Mouse (Mus musculus): ENCODE data around the gene Cacna1b.

Gene Cacna1b

GRCm38 (mm10) chr2:24646452-24647146, 116.4 kb downstream of the Cacna1b start:
- DNase-seq, result no peak

GRCm38 (mm10) chr2:24642834-24643233, 120.1 kb downstream of the Cacna1b start:
- DNase-seq, result no peak

- DNase-seq, result no peak
These were observed 124.6 kb downstream of the Cacna1b start for GRCm38 (mm10) chr2:24638102-24638954.

- no peak for DNase-seq
These were observed 129.3 kb downstream of the Cacna1b start for GRCm38 (mm10) chr2:24633645-24634044.

- no peak for DNase-seq
These were observed 145.8 kb downstream of the Cacna1b start for GRCm38 (mm10) chr2:24617141-24617540.

GRCm38 (mm10) chr2:24609789-24610188, 153.2 kb downstream of the Cacna1b start:
- DNase-seq, result no peak

GRCm38 (mm10) chr2:24608765-24609138, 154.2 kb downstream of the Cacna1b start:
- DNase-seq, result no peak

- DNase-seq, result no peak
These were observed 154.8 kb downstream of the Cacna1b start for GRCm38 (mm10) chr2:24607905-24608764.

GRCm38 (mm10) chr2:24606531-24606930, 156.4 kb downstream of the Cacna1b start:
- DNase-seq, result no peak

- no peak for DNase-seq
These were observed 157.9 kb downstream of the Cacna1b start for GRCm38 (mm10) chr2:24605096-24605495.

GRCm38 (mm10) chr2:24589426-24589825, 173.5 kb downstream of the Cacna1b start:
- DNase-seq, result no peak

- no peak for DNase-seq
These were observed 175.0 kb downstream of the Cacna1b start for GRCm38 (mm10) chr2:24587999-24588398.

GRCm38 (mm10) chr2:24574616-24575015, 188.3 kb downstream of the Cacna1b start:
- peak in 1 of 2 experiments; percentile 9 for DNase-seq

GRCm38 (mm10) chr2:24570917-24571316, 192.0 kb downstream of the Cacna1b start:
- no peak for DNase-seq

GRCm38 (mm10) chr2:24568555-24568954, 194.4 kb downstream of the Cacna1b start:
- DNase-seq, result no peak

GRCm38 (mm10) chr2:24562547-24563290, 200.2 kb downstream of the Cacna1b start:
- no peak for DNase-seq

GRCm38 (mm10) chr2:24561946-24562345, 201.0 kb downstream of the Cacna1b start:
- DNase-seq, result no peak

- DNase-seq, result no peak
These were observed 202.8 kb downstream of the Cacna1b start for GRCm38 (mm10) chr2:24560201-24560600.

GRCm38 (mm10) chr2:24556347-24556746, 206.6 kb downstream of the Cacna1b start:
- no peak for DNase-seq

- no peak for DNase-seq
These were observed 209.0 kb downstream of the Cacna1b start for GRCm38 (mm10) chr2:24553962-24554361.

Data from thymus, adult 18-20 months (tissue).